Mouse (Mus musculus) intestine, postnatal 0 days (tissue): ENCODE measurements around the gene Fgfr2. TPM values are rescaled to one million over a fixed set of nuclear protein-coding genes. Genes with fewer than 3 reads are reported as not detected.

ENCODE experiments used
- ATAC-seq: fragments of 200-750 bp; cut with Nextera tagmentation; 2 replicates; pipeline ENCODE4 v1.8.0; 2017; ENCODE audit warnings: mild to moderate bottlenecking, moderate TSS enrichment, moderate library complexity
- H3K27ac ChIP-seq: fragments of 300-500 bp; sonication (generic); 2 replicates; pipeline ENCODE4 v1.5.1; 2014; ENCODE audit warnings: mild to moderate bottlenecking, low read depth, low read length, moderate library complexity
- H3K27me3 ChIP-seq: fragments of 300-500 bp; sonication (generic); replicated peaks from 2 replicates; pipeline ENCODE4 v1.6.1; 2014; ENCODE audit warnings: low read length, mixed read lengths; ENCODE audit not compliant: control insufficient read depth, insufficient read depth
- H3K36me3 ChIP-seq: fragments of 300-500 bp; sonication (generic); 2 replicates; pipeline ENCODE4 v1.6.1; 2014; ENCODE audit warnings: mild to moderate bottlenecking, moderate library complexity; ENCODE audit not compliant: control insufficient read depth, insufficient read depth
- H3K4me1 ChIP-seq: fragments of 300-500 bp; sonication (generic); replicated peaks from 2 replicates; pipeline ENCODE4 v1.6.1; 2014; ENCODE audit warnings: antibody characterized with exemption, low read length, mixed read lengths; ENCODE audit not compliant: control insufficient read depth, insufficient read depth
- H3K4me2 ChIP-seq: fragments of 300-500 bp; sonication (generic); replicated peaks from 2 replicates; pipeline ENCODE4 v1.6.1; 2014; ENCODE audit warnings: low read depth, mild to moderate bottlenecking, moderate library complexity
- H3K4me3 ChIP-seq: fragments of 300-500 bp; sonication (generic); 2 replicates; pipeline ENCODE4 v1.5.1; 2014; ENCODE audit warnings: low read depth, low read length
- H3K9ac ChIP-seq: fragments of 300-500 bp; sonication (generic); 2 replicates; pipeline ENCODE4 v1.6.1; 2014; ENCODE audit warnings: mild to moderate bottlenecking, low read depth, low read length
- H3K9me3 ChIP-seq: fragments of 300-500 bp; sonication (generic); 2 replicates; pipeline ENCODE4 v1.6.1; 2016; ENCODE audit warnings: mixed run types; ENCODE audit not compliant: control insufficient read depth
- CTCF ChIP-seq: sonication (generic); IDR thresholded peaks from 2 replicates; pipeline ENCODE4 v1.5.1; 2016; ENCODE audit warnings: low read depth, mild to moderate bottlenecking, control low read depth, antibody characterized with exemption, moderate library complexity
- WGBS: fragments of 180-500 bp; shearing (Covaris S2); extraction: QIAGEN DNeasy Blood & Tissue Kit; methylation state at CpG from one replicate; pipeline ENCODE4 v1.1.7; 2014; 5-methylcytosine and 5-hydroxymethylcytosine counted together
- polyA plus RNA-seq: library from polyadenylated mRNA; unstranded; fragments of >200 nt; fragmentation: Nextera tagmentation; extraction: Ambion mirVana; gene quantifications from 2 replicates; pipeline ENCODE4 v1.2.1, GENCODE M21; 2015

The Fgfr2 gene
- polyA plus RNA-seq, 1 experiment from 2014 or later, result 29.5 TPM

- no peak for TF ChIP-seq CTCF
- Histone ChIP-seq H3K27ac (no peak overlapping the region), H3K27me3 (no peaks in the 10 kb centered on the region), H3K9ac (no peak overlapping the region), H3K36me3 (no peaks in the 10 kb centered on the region), H3K4me3 (no peak overlapping the region), H3K4me1 (no peaks in the 10 kb centered on the region), H3K4me2 (no peak overlapping the region), H3K9me3 (no peaks in the 10 kb centered on the region)
- ATAC-seq, result no peak
- WGBS, result 76% methylated on average over 3 of the region's 3 CpGs
Observed at GRCm38 (mm10) chr7:132682901-132683300, 440.2 kb downstream of the Fgfr2 start.

- Histone ChIP-seq H3K9ac (no peak overlapping the region), H3K27ac (no peak overlapping the region), H3K9me3 (no peaks in the 10 kb centered on the region), H3K4me3 (no peak overlapping the region), H3K36me3 (no peaks in the 10 kb centered on the region), H3K4me2 (no peak overlapping the region), H3K27me3 (no peaks in the 10 kb centered on the region), H3K4me1 (no peaks in the 10 kb centered on the region)
- no peak for ATAC-seq
- no peak for TF ChIP-seq CTCF
- WGBS, result 92% methylated on average over 3 of the region's 3 CpGs
Observed at GRCm38 (mm10) chr7:132682336-132682735, 440.8 kb downstream of the Fgfr2 start.

DNA sequence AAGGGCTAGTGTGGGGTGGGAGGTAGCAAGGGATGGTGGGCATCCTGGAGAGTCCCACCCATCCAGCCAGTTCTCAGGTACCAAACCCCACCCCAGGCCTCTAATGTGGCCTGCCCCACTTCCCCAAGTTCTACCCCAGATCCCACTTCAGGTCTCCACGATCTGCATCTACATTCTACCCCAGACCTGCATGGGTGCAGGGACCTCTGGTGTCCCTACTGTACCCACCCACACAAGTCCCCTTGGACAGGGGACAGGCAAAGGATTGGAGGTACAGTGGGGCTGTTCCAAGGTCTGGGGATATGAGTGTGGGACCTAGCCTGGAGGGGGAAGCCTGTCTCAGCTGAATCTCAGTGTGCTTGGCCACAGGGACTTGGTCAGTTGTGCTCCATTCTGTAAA, 441.3 kb downstream of the Fgfr2 start:
- Histone ChIP-seq H3K4me2 (no peak overlapping the region), H3K9ac (no peak overlapping the region), H3K4me1 (no peaks in the 10 kb centered on the region), H3K27ac (no peak overlapping the region), H3K36me3 (no peaks in the 10 kb centered on the region), H3K4me3 (no peak overlapping the region), H3K27me3 (no peaks in the 10 kb centered on the region), H3K9me3 (no peaks in the 10 kb centered on the region)
- no peak for TF ChIP-seq CTCF
- WGBS, result 100% methylated on average over 1 of the region's 1 CpGs
- no peak for ATAC-seq

DNA sequence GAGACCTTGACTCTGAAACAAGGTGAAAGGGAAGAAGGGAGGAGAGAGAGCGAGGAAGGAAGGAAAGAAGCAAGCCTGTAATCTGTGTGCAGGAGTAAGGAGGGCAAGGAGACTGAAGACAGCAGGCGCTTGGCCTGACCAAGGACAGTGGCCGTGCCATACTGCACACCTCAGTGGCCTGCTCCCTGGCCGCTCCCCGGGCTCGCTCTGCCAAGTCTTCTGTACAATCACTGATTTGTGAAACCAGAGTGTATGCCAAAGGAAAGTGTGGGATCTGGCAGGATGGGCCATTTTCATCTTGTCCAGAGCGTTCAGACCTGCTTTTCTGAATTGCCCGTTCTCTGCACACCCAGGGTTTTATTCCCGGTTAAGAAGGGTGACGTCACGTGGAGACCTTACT, 441.9 kb downstream of the Fgfr2 start:
- Histone ChIP-seq H3K36me3 (no peaks in the 10 kb centered on the region), H3K27me3 (no peaks in the 10 kb centered on the region), H3K9ac (no peak overlapping the region), H3K9me3 (no peaks in the 10 kb centered on the region), H3K27ac (no peak overlapping the region), H3K4me2 (no peak overlapping the region), H3K4me3 (no peak overlapping the region), H3K4me1 (no peaks in the 10 kb centered on the region)
- no peak for TF ChIP-seq CTCF
- no peak for ATAC-seq
- 85% methylated on average over 11 of the region's 11 CpGs for WGBS

DNA sequence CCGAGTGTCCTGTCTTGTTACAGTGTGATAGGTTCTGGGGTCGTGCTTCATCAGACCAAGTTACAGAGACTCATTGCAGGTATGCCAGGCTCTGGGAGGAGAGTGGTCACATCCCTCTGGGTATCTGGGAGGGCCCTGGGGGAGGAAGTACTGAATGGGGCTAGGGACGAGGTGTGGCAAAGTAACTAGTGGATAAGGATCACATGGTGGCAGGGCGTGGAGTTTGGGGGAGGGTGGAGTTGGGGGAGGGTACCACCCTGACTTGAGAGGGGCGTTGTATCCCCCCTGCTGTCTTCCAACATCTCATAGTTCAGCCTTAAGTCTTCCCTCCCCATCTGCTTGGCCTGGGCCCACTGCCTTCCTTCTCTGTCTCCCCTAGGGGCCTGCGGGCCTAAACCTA, 443.6 kb downstream of the Fgfr2 start:
- no peaks in the 10 kb centered on the region for H3K9me3 ChIP-seq
- H3K27me3 ChIP-seq, result no peaks in the 10 kb centered on the region
- ATAC-seq, result no peak
- no peak overlapping the region for H3K27ac ChIP-seq
- no peak for TF ChIP-seq CTCF
- no peak overlapping the region for H3K4me2 ChIP-seq
- no peaks in the 10 kb centered on the region for H3K36me3 ChIP-seq
- H3K9ac ChIP-seq, result no peak overlapping the region
- WGBS, result 74% methylated on average over 6 of the region's 6 CpGs
- H3K4me3 ChIP-seq, result no peak overlapping the region
- 0 out of 2 replicates have a peak, but pooled peaks cover 4% of the 10 kb centered on the region for H3K4me1 ChIP-seq

DNA sequence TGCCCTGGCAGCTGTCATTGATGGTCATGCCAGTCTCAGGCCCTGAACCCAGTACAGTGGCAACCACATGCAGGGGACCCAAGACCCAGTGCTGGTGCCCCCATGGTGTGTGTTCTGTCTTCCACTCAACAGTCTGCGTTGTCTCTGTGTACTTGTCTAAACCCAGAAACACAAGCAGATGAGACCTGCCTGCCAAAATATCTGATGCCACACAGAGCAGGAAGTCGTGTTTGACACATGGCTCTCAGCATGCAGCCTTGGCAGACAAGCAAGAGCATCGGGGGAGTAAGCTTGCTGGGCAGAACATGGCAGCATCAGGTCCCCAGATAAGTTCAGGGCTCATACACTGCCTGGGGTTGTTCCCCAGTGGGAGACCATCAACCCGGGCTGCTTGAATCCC, 444.0 kb downstream of the Fgfr2 start:
- H3K36me3 ChIP-seq, result no peaks in the 10 kb centered on the region

GRCm38 (mm10) chr7:132675922-132676321, 447.2 kb downstream of the Fgfr2 start:
- no peak for ATAC-seq
- H3K27me3 ChIP-seq, result no peaks in the 10 kb centered on the region
- no peak overlapping the region for H3K27ac ChIP-seq
- no peak overlapping the region for H3K4me3 ChIP-seq
- H3K9me3 ChIP-seq, result no peaks in the 10 kb centered on the region
- H3K4me1 ChIP-seq, result peaks cover 23% of the 10 kb centered on the region; the same call in 1 of the 2 replicates
- no peak overlapping the region for H3K4me2 ChIP-seq
- H3K36me3 ChIP-seq, result no peaks in the 10 kb centered on the region
- TF ChIP-seq CTCF, result no peak
- no peak overlapping the region for H3K9ac ChIP-seq
- WGBS, result 84% methylated on average over 2 of the region's 2 CpGs

More for the DNA sequence above, 444.0 kb downstream of the Fgfr2 start:
- Histone ChIP-seq H3K9me3 (no peaks in the 10 kb centered on the region), H3K4me1 (peaks cover 7% of the 10 kb centered on the region; the same call in 1 of the 2 replicates), H3K27ac (no peak overlapping the region; the same call in 1 of the 2 replicates), H3K27me3 (no peaks in the 10 kb centered on the region), H3K9ac (no peak overlapping the region), H3K4me2 (no peak overlapping the region), H3K4me3 (no peak overlapping the region)
- no peak for ATAC-seq
- WGBS, result 81% methylated on average over 4 of the region's 4 CpGs
- no peak for TF ChIP-seq CTCF
